Mouse (Mus musculus): ENCODE measurements around the gene 5430427O19Rik. TPM values are rescaled to one million over a fixed set of nuclear protein-coding genes. Genes with fewer than 3 reads are reported as not detected.

The 5430427O19Rik gene
- under 1 TPM; 0.09 to 0.11 TPM for total RNA-seq (2021)
- long read RNA-seq: 0 reads

GRCm38 (mm10) chrX:85869914-85870483 is at the start of gene 5430427O19Rik:
Gene 5430427O19Rik (plus strand): TSS chrX:85870354.
- DNase-seq (ENCODE audit: low spot score in 2 of 2): no peak

DNA sequence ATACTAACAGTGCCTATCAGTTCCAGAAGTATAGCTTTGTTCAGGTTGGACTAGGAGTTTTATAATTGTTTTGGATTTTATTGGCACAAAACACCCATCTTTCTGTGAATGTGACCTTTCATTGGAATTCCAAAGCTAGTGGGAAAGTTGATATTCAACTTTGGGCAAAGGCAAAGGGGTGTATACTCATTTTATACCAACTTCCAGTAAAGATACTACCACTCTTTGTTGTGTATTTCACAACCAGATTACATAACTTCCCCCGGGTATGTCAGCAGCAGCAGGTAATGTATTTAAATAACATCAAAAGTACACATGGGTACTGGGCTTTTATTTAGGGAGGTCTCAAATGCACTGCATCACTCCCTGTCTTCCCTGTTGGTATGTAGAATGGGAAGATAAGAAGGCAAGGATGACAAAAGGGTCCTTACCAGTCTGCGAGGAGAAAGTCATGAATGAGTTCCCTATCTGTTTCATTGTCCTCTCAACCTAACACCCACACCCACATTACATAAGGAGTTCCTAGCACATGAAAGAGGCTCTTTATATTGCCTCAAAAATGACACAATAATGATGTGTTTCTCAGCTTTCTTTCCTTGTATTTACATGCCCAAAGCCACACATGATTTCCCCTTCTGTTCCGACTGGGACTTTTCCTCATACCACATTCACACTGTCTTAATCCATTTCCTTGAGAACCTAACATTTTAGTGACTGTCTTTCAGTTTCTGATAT is 42.3 kb upstream of the 5430427O19Rik start:
- no peak for DNase-seq (ENCODE audit: low spot score in 2 of 2)

DNA sequence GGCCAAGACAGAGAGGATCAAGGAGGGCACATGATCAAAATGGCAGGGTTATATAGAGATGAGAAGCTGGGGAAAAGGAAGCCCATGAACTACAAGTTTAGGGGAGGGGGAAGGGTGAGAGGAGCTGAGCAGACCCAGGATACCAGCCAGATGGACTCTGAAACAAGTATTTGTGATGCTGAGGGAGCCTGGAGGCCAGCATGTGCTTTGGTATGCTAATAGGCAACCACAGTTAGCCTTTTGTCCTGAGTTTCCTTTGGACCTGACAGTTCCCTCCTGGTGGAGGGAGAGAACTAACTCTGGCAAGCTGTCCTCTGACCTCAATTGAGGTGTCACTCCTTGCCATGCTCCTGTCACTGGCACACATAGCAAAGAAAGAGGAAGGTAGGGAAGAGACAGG is 41.2 kb upstream of the 5430427O19Rik start:
- DNase-seq (ENCODE audit: low spot score in 2 of 2): peak in 1 of 2 experiments; percentile 11

DNA sequence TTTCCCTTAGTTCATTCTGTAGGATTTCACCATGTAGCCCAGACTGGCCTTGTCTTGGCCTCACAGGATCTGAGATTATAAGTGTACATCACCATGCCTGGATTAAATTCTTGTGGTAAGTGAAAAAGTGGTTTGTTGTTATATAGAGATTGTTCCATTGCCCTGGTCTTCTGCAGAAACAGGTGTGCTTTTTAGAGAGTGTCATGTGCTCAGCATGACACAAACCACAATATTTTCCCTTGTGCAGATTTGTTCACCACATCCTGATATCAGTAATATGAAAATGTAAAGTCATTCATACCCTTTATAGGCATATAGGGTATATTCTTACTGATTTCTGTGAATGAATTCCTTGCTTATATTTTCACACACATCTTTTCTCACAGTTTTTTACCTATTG is 31.0 kb upstream of the 5430427O19Rik start:
- DNase-seq (ENCODE audit: low spot score in 2 of 2): no peak

DNA sequence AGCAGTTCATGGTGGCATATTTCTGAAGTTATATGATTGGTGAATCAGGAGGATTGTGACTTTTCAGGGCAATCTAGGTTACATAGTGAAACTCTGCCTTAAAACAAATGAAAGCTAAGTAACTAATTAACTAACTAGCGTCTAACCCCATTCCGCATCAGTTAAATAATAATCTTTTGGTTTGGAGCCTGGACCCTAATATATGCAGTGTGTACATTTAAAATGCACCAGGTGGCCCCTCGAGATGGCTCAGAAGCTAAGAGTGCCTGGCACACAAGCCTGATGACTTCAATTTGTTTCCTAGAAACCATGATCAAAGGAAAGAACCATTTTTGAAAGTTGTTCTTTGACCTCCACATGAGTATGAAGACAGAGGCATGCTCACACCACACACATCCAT is 14.2 kb upstream of the 5430427O19Rik start:
- DNase-seq (ENCODE audit: low spot score in 2 of 2): no peak

- DNase-seq (ENCODE audit: low spot score in 2 of 2): no peak
Measured at GRCm38 (mm10) chrX:85857169-85857568, 13.0 kb upstream of the 5430427O19Rik start.

GRCm38 (mm10) chrX:85868079-85868478 is 2.1 kb upstream of the 5430427O19Rik start:
- DNase-seq (ENCODE audit: low spot score in 2 of 2): no peak

DNA sequence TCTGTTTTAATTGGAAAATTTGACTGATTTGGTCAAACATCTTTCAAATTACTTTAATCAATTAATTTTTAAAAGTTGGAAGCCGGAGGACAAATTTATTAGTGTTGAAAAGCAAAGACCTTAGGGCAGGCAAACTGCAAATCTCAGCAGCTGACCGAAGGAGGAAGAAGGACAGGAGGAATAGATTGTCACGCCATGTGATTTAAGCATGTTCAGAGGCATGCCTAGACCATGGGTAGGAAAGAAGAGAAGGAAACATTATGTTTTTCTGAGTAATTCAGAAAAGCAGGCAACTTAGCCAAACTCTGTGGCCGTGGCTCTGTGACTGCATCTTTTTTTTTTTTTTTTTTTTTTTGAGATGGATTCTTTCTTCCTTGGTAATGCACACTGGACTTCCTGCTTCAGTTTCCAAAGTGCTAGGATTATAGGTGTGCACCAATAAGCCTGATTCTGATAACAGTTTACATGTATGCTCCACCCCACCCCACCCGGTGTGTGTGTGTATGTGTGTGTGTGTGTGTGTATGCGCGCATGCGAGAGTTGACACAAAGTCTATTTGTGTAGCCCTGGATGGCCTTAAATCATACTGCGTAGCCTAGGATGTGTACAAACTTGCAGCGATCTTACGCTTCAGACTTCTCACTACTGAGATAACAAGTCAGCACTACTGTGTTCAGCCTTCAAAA is 1.4 kb downstream of the 5430427O19Rik start:
- DNase-seq (ENCODE audit: low spot score in 2 of 2): no peak

DNA sequence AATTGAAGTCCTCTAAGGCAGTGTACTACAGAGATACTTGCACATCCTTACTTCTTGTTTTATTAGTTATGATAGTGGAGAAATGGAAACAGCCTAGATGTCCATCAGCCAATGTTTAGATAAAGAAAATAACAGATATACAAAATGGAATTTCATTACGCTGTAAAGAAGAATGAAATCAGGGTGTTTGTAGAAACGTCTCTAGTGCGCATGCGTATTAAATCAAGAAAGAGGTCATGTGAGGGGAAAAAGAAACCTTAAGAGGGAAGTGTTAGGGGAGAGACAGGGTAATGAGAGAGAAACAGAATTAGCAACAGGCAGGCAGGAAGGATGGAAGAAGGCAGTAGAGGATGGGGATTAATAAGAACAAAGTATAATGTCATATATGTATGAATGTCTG is 4.2 kb downstream of the 5430427O19Rik start:
- DNase-seq (ENCODE audit: low spot score in 2 of 2): no peak

GRCm38 (mm10) chrX:85875951-85876350 is 5.8 kb downstream of the 5430427O19Rik start:
- DNase-seq (ENCODE audit: low spot score in 2 of 2): no peak

DNA sequence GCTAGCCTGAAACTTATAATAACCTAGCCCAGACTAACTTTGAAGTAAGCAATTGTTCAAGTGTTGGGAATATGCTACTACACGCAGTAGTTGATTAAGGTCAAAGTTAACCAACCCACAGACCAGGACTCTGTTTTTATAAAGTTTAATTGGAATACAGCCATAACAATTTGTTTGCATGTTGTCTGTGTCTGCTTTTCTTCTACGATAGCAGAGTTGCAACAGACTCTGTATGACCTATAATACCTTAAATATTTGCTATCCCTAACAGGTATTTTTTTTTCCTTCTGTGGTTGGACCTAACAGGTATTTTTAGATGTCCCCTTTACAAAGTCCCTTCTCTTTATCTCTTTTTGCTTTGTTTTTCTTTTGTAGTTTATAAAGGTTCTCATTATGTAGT is 7.6 kb downstream of the 5430427O19Rik start:
- no peak for DNase-seq (ENCODE audit: low spot score in 2 of 2)

GRCm38 (mm10) chrX:85878293-85878692 is 8.1 kb downstream of the 5430427O19Rik start:
- DNase-seq (ENCODE audit: low spot score in 2 of 2): no peak

- DNase-seq (ENCODE audit: low spot score in 2 of 2): peak; percentile 18 to 46
Measured at GRCm38 (mm10) chrX:85879198-85879977, 9.2 kb downstream of the 5430427O19Rik start.

- no peak for DNase-seq (ENCODE audit: low spot score in 2 of 2)
Measured at GRCm38 (mm10) chrX:85886651-85887050, 16.5 kb downstream of the 5430427O19Rik start.

DNA sequence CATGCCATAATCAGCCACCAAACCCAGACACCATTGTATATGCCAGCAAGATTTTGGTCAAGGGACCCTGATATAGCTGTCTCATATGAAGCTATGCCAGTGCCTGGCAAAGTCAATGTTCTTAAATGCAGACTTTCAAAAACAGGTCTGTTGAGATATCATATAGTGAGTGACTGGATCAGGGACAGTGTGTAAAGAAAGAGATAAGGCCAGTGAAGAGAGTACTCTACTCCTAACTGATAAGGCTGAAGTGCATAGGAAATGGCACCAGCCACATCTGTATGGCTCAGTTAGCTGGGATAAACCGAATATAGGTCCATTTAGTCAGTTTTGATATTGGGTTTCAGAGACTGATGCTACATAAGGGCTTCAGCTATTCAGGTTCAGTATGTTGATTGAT is 31.0 kb downstream of the 5430427O19Rik start:
- DNase-seq (ENCODE audit: low spot score in 2 of 2): no peak

- DNase-seq (ENCODE audit: low spot score in 2 of 2): peak; percentile 18 to 23
Measured at GRCm38 (mm10) chrX:85919034-85919433, 48.9 kb downstream of the 5430427O19Rik start.

- DNase-seq (ENCODE audit: low spot score in 2 of 2): no peak
Measured at GRCm38 (mm10) chrX:85932991-85933390, 62.8 kb downstream of the 5430427O19Rik start.
